Mouse (Mus musculus) midbrain, embryonic 12.5 days (tissue): ENCODE measurements at regions not wholly inside any gene's neighbourhood (a gene's known extent, or its start where the extent isn't known, plus 50 kb on each side); places are given as distances from the start of the nearest gene placed in this dataset.
A peak's percentile ranks its signal among the peaks of the same experiment; 100 is the strongest.

Experiments used
- ATAC-seq: fragments of 200-750 bp; cut with Nextera tagmentation; 2 replicates; pipeline ENCODE4 v1.8.0; 2017; ENCODE audit warnings: low read depth, moderate TSS enrichment, moderate library complexity; ENCODE audit not compliant: low FRiP score
- H3K27ac ChIP-seq: fragments of 300-500 bp; sonication (generic); replicated peaks from 2 replicates; pipeline ENCODE4 v1.5.1; 2016; ENCODE audit warnings: mild to moderate bottlenecking
- H3K27me3 ChIP-seq: fragments of 300-500 bp; sonication (generic); 2 replicates; pipeline ENCODE4 v1.6.1; 2016; ENCODE audit warnings: mild to moderate bottlenecking
- H3K36me3 ChIP-seq: fragments of 300-500 bp; sonication (generic); 2 replicates; pipeline ENCODE4 v1.6.1; 2016
- H3K4me1 ChIP-seq: fragments of 300-500 bp; sonication (generic); 2 replicates; pipeline ENCODE4 v1.6.1; 2016
- H3K4me2 ChIP-seq: fragments of 300-500 bp; sonication (generic); replicated peaks from 2 replicates; pipeline ENCODE4 v1.6.1; 2016; ENCODE audit warnings: mild to moderate bottlenecking, moderate library complexity
- H3K4me3 ChIP-seq: fragments of 300-500 bp; sonication (generic); 2 replicates; pipeline ENCODE4 v1.5.1; 2016; ENCODE audit warnings: mild to moderate bottlenecking
- H3K9ac ChIP-seq: fragments of 300-500 bp; sonication (generic); replicated peaks from 2 replicates; pipeline ENCODE4 v1.6.1; 2016; ENCODE audit warnings: mild to moderate bottlenecking, moderate library complexity
- H3K9me3 ChIP-seq: fragments of 300-500 bp; sonication (generic); 2 replicates; pipeline ENCODE4 v1.6.1; 2016; ENCODE audit warnings: mild to moderate bottlenecking
- WGBS: fragments of 180-500 bp; shearing (Covaris S2); methylation state at CpG from one replicate; pipeline ENCODE4 v1.1.7; 2016; 5-methylcytosine and 5-hydroxymethylcytosine counted together

GRCm38 (mm10) chr13:107213281-107213680 lies 191.4 kb upstream of the Kif2a start:
- 39% methylated on average over 2 of the region's 2 CpGs for WGBS
- Histone ChIP-seq H3K27ac (no peak overlapping the region), H3K4me1 (no peaks in the 10 kb centered on the region), H3K4me3 (no peak overlapping the region), H3K27me3 (peaks cover 11% of the 10 kb centered on the region; the same call in 1 of the 2 replicates), H3K36me3 (no peaks in the 10 kb centered on the region), H3K9ac (no peak overlapping the region), H3K4me2 (no peak overlapping the region), H3K9me3 (no peaks in the 10 kb centered on the region)
- ATAC-seq: no peak

- no peak for ATAC-seq
- H3K4me2 ChIP-seq: no peak overlapping the region
- no peak overlapping the region for H3K4me3 ChIP-seq
- H3K27ac ChIP-seq: no peak overlapping the region
- H3K9ac ChIP-seq: no peak overlapping the region
- peaks cover 8% of the 10 kb centered on the region; the same call in 1 of the 2 replicates for H3K4me1 ChIP-seq
- peaks cover 11% of the 10 kb centered on the region; the same call in 1 of the 2 replicates for H3K27me3 ChIP-seq
- no peaks in the 10 kb centered on the region for H3K36me3 ChIP-seq
- H3K9me3 ChIP-seq: no peaks in the 10 kb centered on the region
- WGBS: 90% methylated on average over 6 of the region's 6 CpGs
These were observed 188.8 kb upstream of the Kif2a start for GRCm38 (mm10) chr13:107210676-107211075.

GRCm38 (mm10) chr13:107207354-107208181 lies 185.6 kb upstream of the Kif2a start:
- H3K27me3 ChIP-seq: peaks cover 11% of the 10 kb centered on the region; the same call in 1 of the 2 replicates
- H3K36me3 ChIP-seq: no peaks in the 10 kb centered on the region
- H3K9ac ChIP-seq: no peak overlapping the region
- H3K4me3 ChIP-seq: peak overlapping the region; percentile 33
- peak; percentile 96 for ATAC-seq
- H3K9me3 ChIP-seq: no peaks in the 10 kb centered on the region
- 38% methylated on average over 20 of the region's 20 CpGs for WGBS
- peaks cover 8% of the 10 kb centered on the region; the same call in 1 of the 2 replicates for H3K4me1 ChIP-seq
- peak overlapping the region; percentile 51 for H3K4me2 ChIP-seq
- 0 out of 2 replicates have a peak overlapping the region, but pooled peaks have one; percentile 52 for H3K27ac ChIP-seq

GRCm38 (mm10) chr13:107199875-107200274 lies 177.9 kb upstream of the Kif2a start:
- Histone ChIP-seq H3K9me3 (no peaks in the 10 kb centered on the region), H3K27ac (no peak overlapping the region), H3K36me3 (no peaks in the 10 kb centered on the region), H3K4me2 (no peak overlapping the region), H3K27me3 (no peaks in the 10 kb centered on the region), H3K4me3 (no peak overlapping the region), H3K9ac (no peak overlapping the region), H3K4me1 (no peaks in the 10 kb centered on the region)
- no peak for ATAC-seq
- 86% methylated on average over 1 of the region's 1 CpGs for WGBS

GRCm38 (mm10) chr13:107193426-107193825 lies 171.5 kb upstream of the Kif2a start:
- Histone ChIP-seq H3K27ac (no peak overlapping the region), H3K4me2 (no peak overlapping the region), H3K9me3 (no peaks in the 10 kb centered on the region), H3K27me3 (no peaks in the 10 kb centered on the region), H3K4me1 (no peaks in the 10 kb centered on the region), H3K36me3 (no peaks in the 10 kb centered on the region), H3K4me3 (no peak overlapping the region), H3K9ac (no peak overlapping the region)
- 88% methylated on average over 4 of the region's 4 CpGs for WGBS
- no peak for ATAC-seq

DNA sequence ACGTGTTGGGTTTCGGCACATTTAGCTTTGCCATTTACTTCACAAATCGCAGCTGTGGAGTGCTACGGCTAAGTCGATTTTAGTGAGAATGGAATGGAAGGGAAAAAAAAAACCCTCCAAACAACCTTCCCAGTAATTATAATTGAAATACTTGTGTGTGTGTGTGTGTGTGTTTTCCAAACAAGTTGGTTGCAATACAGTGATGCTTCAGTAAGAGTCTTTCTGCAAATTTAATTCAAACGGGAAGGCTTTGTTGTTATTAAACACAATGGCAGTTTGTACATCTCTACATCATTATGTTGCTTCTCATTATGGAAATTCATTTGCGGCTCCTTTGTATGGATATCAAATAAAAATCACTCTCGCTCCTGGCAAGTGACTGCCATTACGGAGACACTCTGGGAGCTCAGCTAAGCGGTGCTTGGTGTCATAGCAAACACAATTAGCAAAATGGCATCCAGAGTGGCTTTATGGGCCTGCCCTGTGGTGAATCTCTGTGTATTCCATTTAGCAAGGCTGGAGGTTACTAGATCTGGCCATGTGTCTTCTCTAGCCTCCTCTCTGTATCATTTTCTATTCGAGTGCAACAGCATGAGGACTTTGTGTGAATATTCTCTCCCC lies 165.4 kb upstream of the Kif2a start:
- Histone ChIP-seq H3K9me3 (no peaks in the 10 kb centered on the region), H3K9ac (no peak overlapping the region), H3K4me3 (no peak overlapping the region), H3K27me3 (peaks cover under 1% of the 10 kb centered on the region; the same call in 1 of the 2 replicates), H3K4me2 (no peak overlapping the region), H3K27ac (no peak overlapping the region), H3K4me1 (no peaks in the 10 kb centered on the region), H3K36me3 (no peaks in the 10 kb centered on the region)
- ATAC-seq: no peak
- 81% methylated on average over 11 of the region's 11 CpGs for WGBS

DNA sequence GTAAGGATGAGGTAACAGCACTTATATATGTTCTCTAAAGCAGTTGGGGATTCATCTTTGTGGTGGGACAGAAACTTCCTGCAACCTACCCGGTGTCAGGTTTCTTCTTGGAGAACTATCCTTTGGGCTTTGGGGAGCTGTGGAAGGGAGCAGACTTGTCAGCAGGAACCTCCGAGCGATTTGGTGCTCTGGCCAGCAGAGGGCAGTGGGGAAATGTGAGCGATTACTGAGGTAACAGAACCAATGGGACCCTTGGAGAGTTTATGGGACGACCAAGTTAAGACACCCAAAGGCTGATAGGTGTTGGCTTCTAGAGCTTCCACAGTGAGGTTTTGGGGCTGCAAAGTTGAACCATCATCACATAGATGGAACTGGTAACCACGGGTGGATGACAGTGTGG lies 160.6 kb upstream of the Kif2a start:
- WGBS: 19% methylated on average over 6 of the region's 6 CpGs
- ATAC-seq: no peak

GRCm38 (mm10) chr13:107179551-107179950 lies 157.6 kb upstream of the Kif2a start:
- H3K4me2 ChIP-seq: no peak overlapping the region
- no peak overlapping the region for H3K4me3 ChIP-seq
- no peaks in the 10 kb centered on the region for H3K36me3 ChIP-seq
- no peak overlapping the region for H3K27ac ChIP-seq
- no peak for ATAC-seq
- H3K27me3 ChIP-seq: peaks cover 3% of the 10 kb centered on the region; the same call in 1 of the 2 replicates
- 72% methylated on average over 5 of the region's 5 CpGs for WGBS
- no peak overlapping the region for H3K9ac ChIP-seq
- no peaks in the 10 kb centered on the region for H3K9me3 ChIP-seq
- H3K4me1 ChIP-seq: no peaks in the 10 kb centered on the region

More for the DNA sequence above, 160.6 kb upstream of the Kif2a start:
- no peak overlapping the region for H3K4me2 ChIP-seq
- no peak overlapping the region for H3K27ac ChIP-seq
- no peaks in the 10 kb centered on the region for H3K9me3 ChIP-seq
- no peaks in the 10 kb centered on the region for H3K36me3 ChIP-seq
- H3K4me1 ChIP-seq: no peaks in the 10 kb centered on the region
- no peak overlapping the region for H3K9ac ChIP-seq
- no peak overlapping the region for H3K4me3 ChIP-seq
- H3K27me3 ChIP-seq: peaks cover 3% of the 10 kb centered on the region; the same call in 1 of the 2 replicates

DNA sequence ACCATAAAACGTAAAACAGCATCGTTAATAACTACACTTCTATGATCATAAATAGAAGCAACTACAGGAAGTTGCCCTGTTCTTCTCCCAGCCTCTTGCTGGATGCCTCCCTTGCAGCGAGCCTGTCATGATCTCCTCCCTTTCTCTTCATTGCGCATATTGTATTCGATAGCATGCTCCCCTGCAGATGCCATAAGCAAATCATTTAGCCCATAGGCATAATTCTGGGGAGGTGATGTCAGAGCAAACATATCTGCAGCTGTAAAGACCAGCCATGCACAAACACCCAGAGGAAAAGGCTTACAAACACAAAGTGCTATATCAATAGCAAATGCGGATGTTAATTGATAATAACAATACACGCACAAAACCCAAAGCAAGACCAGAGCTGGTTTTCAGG lies 155.7 kb upstream of the Kif2a start:
- Histone ChIP-seq H3K27me3 (peaks cover 3% of the 10 kb centered on the region; the same call in 1 of the 2 replicates), H3K27ac (no peak overlapping the region), H3K4me3 (no peak overlapping the region), H3K36me3 (no peaks in the 10 kb centered on the region), H3K9me3 (no peaks in the 10 kb centered on the region), H3K4me1 (no peaks in the 10 kb centered on the region), H3K4me2 (no peak overlapping the region), H3K9ac (no peak overlapping the region)
- WGBS: 89% methylated on average over 7 of the region's 7 CpGs
- no peak for ATAC-seq

DNA sequence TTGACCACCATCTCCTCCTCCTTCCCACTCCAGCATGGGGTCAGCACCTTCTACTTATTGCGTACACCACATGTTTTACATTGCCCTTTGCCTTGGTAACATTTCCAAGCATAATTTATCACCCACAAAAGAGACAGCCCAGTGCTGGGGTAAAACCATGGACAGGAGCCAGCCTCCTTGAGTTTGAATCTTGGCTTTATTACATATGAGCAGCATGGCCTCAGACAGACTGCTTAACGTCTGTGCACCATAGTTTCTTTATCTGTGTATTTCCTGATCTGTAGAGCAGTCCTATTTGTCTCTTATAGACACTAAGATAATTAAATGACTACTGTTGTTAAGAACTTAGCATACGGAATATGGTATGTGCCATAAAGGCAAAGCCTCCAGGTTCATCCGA lies 154.0 kb upstream of the Kif2a start:
- Histone ChIP-seq H3K4me2 (no peak overlapping the region), H3K9ac (no peak overlapping the region), H3K4me1 (no peaks in the 10 kb centered on the region), H3K27me3 (no peaks in the 10 kb centered on the region), H3K4me3 (no peak overlapping the region), H3K9me3 (no peaks in the 10 kb centered on the region), H3K36me3 (no peaks in the 10 kb centered on the region), H3K27ac (no peak overlapping the region)
- WGBS: 89% methylated on average over 4 of the region's 4 CpGs
- ATAC-seq: no peak

GRCm38 (mm10) chr13:107168599-107169149 lies 146.7 kb upstream of the Kif2a start:
- H3K4me3 ChIP-seq: peak overlapping the region; percentile 41
- 6% methylated on average over 15 of the region's 15 CpGs for WGBS
- ATAC-seq: peak; percentile 84
- H3K27me3 ChIP-seq: no peaks in the 10 kb centered on the region
- peak overlapping the region; percentile 49 for H3K9ac ChIP-seq
- no peaks in the 10 kb centered on the region for H3K36me3 ChIP-seq
- no peaks in the 10 kb centered on the region for H3K9me3 ChIP-seq
- no peak overlapping the region for H3K27ac ChIP-seq
- peak overlapping the region; percentile 74 for H3K4me2 ChIP-seq
- peaks cover 15% of the 10 kb centered on the region for H3K4me1 ChIP-seq
